Mouse (Mus musculus): ENCODE data around the gene Rufy1.

Gene Rufy1

GRCm38 (mm10) chr11:50426056-50426455 is 4.9 kb downstream of the Rufy1 start:
- DNase-seq (ENCODE audit: low read depth, low spot score), result no peak

DNA sequence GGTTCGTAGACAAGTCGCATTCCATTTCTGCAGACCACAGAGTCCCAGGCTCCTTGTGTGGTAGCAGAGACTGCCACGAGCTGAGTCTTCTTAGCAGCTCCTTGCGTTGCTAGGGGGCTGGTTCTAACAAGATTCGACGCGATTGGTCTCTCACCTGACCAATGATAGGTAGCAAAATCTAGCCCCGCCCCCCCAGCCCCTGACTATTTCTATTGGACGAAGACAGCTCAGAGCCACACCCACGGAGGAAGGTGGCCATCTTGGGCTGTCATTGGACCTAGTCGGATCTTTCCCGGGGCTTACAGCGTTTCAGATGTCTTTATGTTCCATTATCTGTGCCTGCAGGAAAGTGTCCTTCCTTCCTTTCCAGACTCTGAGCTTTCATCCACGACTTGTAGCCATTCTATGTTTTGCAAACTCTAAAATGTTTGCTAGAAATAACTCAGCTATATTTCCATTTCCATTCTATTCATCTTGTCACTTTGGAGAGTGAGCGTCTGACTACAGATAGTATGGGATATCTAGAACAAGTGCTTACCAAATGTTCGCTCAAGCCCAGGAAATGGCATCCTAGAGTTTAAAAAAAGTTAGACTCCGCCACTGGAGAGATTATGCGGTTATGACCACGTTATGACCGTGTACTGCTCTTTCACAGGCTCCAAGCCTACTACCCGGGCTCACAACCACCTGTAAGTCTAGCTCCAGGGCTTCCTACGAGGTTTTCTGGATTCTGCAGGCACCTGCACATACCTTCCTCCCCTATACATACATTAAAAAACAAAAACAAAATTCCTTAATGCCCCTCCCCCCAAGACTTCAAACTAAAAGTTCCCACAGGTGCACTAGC is 8.8 kb downstream of the Rufy1 start:
- peak; percentile 94 for DNase-seq (ENCODE audit: low read depth, low spot score)

DNA sequence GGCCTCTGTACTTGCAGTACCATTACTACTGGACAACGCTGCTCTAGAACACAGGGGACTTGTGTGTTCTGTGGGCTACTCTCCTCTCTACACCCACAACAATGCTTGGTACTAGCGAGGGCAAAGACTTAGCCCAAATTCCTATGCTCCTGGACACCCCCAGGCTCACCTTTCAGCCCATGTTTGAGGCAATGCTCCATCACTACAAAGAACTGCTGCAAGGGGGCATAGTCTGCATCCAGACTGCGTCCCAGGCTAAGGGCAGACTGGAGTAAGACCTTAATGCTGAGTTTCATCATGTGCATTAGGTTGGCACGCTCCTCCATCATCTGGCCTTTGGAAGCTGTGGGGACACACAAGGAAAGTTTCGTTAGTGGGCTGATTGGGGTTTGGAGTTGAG is 9.5 kb downstream of the Rufy1 start:
- no peak for DNase-seq (ENCODE audit: low read depth, low spot score)

DNA sequence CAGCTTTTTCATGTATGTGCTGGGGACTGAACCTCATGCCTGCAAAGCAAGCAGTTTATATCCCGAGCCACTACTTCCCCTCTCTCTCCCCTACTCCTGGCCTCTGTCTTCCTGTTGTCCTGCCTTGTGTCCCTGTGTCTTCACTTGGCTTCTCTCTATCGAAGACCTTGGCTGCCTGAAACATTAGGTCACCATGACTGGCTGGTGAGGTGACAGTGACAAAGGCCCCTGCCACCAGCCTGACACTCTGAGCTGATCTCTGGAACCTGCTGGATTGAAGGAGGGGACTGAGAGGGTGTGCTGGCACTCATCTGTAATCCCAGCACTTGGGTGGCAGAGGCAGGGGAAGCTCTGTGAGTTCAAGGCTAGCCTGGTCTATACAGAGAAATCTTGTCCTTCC is 13.1 kb downstream of the Rufy1 start:
- DNase-seq (ENCODE audit: low read depth, low spot score), result no peak

DNA sequence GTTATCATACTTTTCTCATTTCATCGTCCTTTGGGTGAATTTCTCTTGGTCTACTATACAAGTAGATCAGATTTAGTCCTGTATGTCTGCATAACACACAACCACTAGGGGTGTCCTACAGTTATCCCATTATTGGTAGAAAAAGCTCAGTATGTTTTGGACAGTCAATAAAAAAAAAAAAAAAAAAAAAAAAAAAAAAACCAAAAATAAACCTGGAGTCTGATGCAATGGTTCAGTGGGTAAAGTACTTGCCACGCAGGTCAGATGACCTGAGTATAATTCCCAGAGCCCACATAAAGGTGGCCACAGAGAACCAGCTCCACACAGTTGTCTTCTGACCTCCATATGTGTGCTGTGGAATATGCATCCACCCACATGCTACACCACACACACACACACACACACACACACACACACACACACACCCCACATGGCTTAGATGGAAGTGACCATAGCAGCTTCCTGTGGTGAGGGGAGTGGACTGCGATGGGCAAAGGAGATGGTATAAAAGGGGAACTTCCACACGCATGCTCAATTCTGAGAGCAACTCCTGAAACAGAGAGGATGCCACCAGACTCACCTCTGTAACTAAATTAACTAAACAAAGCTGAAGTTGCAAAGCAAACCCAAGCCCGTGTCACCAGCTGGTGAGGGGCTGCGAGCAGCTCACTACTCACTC is 15.2 kb downstream of the Rufy1 start:
- no peak for DNase-seq (ENCODE audit: low read depth, low spot score)

DNA sequence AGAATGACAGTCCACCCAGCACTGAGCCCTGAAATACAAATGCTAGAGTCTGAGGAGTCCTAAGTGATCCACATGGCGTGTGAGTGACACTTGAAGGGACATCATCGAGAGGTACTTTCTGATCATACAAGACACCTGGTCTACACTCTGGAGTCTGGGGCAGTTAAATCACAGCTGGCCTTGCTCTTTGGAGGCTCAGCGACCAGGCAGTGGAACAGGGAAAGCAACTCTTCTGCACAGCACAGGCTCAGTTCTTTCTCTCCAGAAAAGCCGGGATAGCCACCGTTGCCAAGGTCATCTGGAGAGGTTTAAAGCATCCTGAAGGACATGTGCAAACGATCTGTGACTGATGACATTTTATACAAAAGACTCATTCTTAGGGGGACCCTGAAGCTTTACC is 23.7 kb downstream of the Rufy1 start:
- DNase-seq (ENCODE audit: low read depth, low spot score), result peak; percentile 35

- no peak for DNase-seq (ENCODE audit: low read depth, low spot score)
Measured at GRCm38 (mm10) chr11:50403367-50404014, 27.4 kb downstream of the Rufy1 start.

DNA sequence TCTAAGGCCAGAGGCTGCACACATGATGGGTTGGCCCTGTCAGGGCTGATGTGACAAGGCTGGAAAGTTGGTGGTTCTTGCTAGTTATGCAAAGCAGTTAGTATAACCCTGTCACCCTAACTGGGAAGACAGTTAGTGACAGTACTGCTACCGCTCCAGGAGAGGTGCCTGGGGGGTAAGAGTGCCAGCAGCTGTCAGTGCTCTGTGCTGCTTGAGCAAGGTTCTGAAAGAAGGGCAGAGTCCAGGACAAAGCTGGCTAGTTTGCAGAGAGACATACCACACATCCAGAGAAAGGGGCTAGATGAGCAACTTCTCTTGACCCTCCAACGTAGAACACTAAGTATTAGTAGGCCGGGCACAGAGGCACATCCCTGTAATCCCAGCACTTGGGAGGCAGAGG is 28.4 kb downstream of the Rufy1 start:
- no peak for DNase-seq (ENCODE audit: low read depth, low spot score)

DNA sequence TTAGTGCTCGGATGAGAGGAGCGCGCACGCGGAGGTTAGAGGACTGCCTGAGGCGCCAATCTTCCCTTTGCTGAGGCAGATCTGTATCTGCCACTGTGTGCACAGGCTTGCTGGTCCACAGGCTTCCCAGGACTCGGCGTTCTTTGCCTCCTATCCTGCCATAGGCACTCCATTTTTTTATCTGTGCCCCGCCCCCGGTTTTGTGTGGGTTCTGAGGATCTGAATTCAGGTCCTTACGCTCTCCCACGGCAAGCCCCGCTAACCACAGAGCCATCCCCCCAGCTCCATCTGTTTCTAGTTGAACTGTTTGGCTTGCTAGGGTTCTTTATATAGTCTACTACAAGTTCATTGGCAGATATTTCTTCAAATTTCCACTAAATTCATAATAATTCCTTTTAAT is 32.1 kb downstream of the Rufy1 start:
- no peak for DNase-seq (ENCODE audit: low read depth, low spot score)

GRCm38 (mm10) chr11:50397316-50397715 is 33.6 kb downstream of the Rufy1 start:
- no peak for DNase-seq (ENCODE audit: low read depth, low spot score)

GRCm38 (mm10) chr11:50396766-50397307 is 34.1 kb downstream of the Rufy1 start:
- DNase-seq (ENCODE audit: low read depth, low spot score), result no peak

- DNase-seq (ENCODE audit: low read depth, low spot score), result no peak
Measured at GRCm38 (mm10) chr11:50394731-50395130, 36.2 kb downstream of the Rufy1 start.

- no peak for DNase-seq (ENCODE audit: low read depth, low spot score)
Measured at GRCm38 (mm10) chr11:50393306-50393705, 37.6 kb downstream of the Rufy1 start.

DNA sequence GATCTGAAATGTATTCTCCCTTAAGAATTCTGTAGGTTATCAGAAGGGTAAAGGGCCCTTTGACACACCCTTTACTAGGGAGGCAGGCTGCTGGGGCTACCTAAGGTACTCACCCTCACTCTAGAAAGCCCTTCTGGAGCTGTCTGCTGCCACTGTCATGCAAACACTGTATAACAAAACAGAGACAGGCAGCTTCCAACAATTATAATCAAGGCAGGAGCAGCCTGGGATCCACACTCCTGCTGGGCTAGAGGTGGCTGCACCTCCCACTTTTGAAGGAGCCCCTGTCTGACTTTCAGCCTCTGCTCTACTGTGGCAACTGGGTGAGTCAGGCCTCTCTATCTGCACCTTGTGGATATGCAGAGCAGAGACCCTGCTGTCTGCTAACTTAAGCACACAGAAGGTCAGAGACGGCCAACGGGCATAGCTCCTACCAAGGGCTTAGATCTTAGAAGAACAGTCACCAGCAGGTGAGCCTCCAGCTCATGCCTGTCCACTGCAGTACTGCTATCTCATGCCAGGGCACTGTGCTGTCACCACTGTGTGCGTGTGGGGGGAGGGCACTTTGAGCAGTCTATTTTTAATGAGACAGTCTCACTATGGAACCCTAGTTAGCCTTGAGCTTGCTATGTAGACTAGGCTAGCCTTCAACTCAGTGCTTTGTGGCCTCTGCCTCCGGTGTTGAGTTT is 39.5 kb downstream of the Rufy1 start:
- DNase-seq (ENCODE audit: low read depth, low spot score), result no peak

GRCm38 (mm10) chr11:50389616-50390015 is 41.3 kb downstream of the Rufy1 start:
- DNase-seq (ENCODE audit: low read depth, low spot score), result no peak

GRCm38 (mm10) chr11:50389011-50389410 is 41.9 kb downstream of the Rufy1 start:
- no peak for DNase-seq (ENCODE audit: low read depth, low spot score)

DNA sequence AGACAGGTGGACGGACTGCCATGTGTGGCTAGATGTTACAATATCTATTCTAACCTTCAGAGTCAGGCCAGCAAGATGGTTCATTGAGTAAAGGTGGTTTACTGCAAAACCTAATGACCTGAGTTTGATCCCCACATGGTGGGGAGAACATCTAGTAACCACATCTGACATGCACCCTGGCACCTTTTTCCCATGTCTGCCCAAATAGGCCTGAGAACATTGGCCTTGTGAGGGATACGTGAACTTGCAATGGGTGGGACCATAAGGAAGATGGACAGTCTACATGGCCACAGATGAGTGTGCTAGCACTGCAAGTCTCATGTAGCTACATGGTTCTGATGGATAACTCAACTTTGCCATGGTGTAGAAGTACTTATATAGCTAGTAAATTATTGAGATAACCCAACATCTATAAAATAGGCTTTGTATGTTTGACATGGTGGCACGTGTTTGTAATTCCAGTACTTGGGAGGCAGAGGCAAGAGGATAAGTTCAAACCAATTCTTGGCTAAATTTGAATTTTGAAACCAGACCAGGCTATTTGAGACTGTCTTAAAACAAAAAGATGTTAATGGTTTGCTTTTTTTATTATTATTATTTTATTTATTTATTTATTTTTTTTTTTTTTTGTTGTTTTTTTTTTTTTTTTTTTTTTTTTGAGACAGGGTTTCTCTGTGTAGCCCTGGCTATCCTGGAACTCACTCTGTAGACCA is 42.6 kb downstream of the Rufy1 start:
- no peak for DNase-seq (ENCODE audit: low read depth, low spot score)

- no peak for DNase-seq (ENCODE audit: low read depth, low spot score)
Measured at GRCm38 (mm10) chr11:50387697-50388096, 43.2 kb downstream of the Rufy1 start.

GRCm38 (mm10) chr11:50387167-50387679 is 43.7 kb downstream of the Rufy1 start:
- no peak for DNase-seq (ENCODE audit: low read depth, low spot score)

DNA sequence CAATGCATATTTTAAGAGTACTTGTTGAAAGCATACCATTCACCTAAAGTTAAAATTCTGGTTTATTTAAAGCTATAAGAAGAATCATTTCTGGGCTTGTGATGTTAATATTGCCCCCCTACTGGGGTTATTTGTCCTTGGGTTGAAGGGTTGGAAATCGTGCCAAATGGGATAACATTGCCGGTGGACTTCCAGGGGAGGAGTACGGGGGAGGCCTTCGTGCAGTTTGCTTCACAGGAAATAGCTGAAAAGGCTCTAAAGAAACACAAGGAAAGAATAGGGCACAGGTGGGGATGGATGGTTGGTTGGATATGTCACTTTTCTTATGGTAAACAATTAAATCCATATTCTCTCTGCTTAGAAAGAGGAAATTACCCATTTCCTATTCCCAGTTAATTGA is 49.6 kb downstream of the Rufy1 start:
- DNase-seq (ENCODE audit: low read depth, low spot score), result no peak

All from mesoderm, embryonic 11.5 days (tissue).